Mouse (Mus musculus): ENCODE results near the gene Atxn10.
"Not testable (repeated sequence)": the region's sequence is repeated elsewhere in the genome, so short reads cannot be mapped to it uniquely, and the experiment has no call there.

Atxn10 gene

GRCm38 (mm10) chr15:85335671-85336300, at the start of gene Atxn10:
Gene Atxn10 (plus strand): TSS chr15:85336245.
- no peak for DNase-seq

GRCm38 (mm10) chr15:85294632-85295031, 41.4 kb upstream of the Atxn10 start:
- no peak for DNase-seq

- DNase-seq: no peak
These were observed 40.5 kb upstream of the Atxn10 start for GRCm38 (mm10) chr15:85295544-85295943.

DNA sequence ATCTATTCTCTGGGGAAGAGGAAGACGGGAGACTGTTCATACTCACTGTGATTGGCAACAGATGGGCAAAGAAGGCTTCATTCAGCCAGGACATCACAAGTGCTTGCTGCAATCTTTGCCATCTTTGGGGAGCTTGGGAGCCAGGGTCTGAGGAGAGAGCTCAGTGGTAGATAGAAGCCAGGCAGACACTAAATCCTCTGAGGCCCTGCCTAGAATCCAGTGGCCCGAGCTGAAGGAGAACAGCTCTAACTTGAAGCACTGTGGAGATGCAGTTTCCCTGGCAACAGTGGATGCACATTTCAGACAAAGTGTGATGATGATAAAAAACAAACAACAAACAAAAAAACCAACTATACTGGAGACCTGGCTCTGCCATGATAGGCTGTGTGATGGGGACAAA, 40.1 kb upstream of the Atxn10 start:
- DNase-seq: no peak

GRCm38 (mm10) chr15:85296538-85296937, 39.5 kb upstream of the Atxn10 start:
- DNase-seq: no peak

DNA sequence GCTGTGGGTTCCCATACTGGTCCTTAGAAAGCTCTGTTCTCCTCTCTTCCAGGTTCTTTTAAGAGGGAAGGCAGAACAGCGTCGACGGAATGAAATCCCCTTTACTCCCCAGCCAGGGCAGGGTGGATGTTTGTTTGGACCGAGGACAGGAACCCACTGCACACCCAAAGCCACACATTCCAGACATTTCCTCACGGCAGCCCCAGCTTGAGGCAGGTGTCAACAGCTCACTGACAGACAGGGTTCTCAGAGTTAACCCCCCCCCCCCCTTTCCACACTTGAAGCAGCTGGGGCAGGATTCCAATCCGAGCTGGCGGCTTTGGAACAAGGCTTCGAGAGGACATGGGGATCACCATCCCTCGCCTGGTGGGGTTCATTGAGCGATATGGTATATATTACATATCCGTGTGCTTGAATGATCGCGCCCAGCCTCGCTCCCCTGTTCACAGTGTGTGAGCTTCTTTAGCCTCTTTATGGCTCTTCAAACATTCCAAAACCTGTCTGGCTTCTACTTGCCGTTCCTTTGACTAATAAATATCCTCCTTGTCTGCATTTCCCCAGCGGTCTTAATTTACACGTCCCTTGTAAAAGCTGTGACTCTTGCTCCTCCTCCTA, 37.8 kb upstream of the Atxn10 start:
- DNase-seq: no peak

- DNase-seq: no peak
These were observed 37.1 kb upstream of the Atxn10 start for GRCm38 (mm10) chr15:85298946-85299345.

DNA sequence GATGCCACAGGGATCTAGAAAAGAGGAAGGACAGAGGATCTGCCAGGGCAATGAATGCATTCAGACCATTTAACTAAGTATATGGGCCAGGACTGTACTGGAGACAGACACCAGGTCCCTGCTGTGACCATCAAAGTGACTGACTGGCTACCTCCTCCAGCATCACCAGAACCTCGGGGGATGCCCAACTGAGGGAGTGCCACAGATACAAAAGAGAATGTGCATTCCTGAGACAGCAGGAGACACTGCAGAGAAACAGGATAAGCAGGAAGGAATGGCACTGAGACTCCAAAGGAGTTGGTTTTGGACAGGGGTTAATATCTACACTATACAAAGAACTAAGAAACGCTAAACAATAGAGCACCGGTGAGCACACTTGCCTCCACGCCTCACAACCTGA, 32.8 kb upstream of the Atxn10 start:
- no peak for DNase-seq

DNA sequence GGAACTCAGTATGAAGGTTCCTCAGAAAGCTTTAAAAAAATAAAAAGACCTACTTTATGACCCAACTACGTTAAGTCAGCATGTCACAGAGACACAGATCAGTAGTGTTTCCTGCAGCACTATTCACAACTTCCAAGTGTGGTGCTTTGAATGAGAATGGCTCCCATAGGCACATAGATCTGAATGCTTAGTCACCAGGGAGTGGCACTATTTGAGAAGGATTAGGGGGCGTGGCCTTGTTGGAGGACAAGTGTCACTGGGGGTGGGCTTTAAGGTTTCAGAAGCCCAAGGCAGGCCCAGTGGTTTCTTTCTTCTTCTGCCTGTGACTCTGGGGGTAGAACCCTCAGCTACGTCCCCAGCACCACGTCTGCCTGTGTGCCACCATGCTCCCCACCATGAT, 32.1 kb upstream of the Atxn10 start:
- DNase-seq: no peak

- no peak for DNase-seq
These were observed 28.9 kb upstream of the Atxn10 start for GRCm38 (mm10) chr15:85307061-85307660.

- no peak for DNase-seq
These were observed 24.9 kb upstream of the Atxn10 start for GRCm38 (mm10) chr15:85311058-85311657.

DNA sequence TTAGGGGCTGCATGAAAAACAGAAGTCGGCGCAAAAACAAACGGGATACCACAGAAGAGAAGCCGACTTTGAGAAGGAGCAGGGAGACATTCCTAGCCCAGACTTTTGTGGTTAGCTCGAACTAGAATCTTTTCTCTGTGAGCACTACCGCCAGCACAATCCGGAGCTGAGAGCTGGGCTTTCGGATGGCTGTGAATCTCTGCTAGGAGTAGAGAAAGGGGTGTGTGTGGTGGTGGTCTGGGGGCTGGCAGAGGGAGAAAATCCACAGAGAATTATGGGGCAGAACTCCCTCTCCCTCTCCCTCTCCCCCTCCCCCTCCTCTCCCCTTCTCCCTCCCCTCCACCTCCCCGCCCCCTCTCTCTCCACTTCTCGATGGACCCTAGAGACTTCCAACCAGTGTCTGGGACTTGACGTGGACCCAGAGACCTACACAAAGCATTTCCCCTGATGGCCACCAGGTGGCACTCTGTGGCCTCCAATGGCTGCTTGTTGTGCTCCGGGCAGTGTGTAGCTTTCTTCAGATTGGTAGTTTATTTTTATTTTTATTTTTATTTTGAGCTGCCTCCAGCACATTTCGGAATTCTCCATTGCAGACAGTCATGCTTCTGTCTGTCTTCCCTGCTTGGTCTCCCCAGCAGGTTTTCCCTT, 20.5 kb upstream of the Atxn10 start:
- peak; percentile 78 for DNase-seq

DNA sequence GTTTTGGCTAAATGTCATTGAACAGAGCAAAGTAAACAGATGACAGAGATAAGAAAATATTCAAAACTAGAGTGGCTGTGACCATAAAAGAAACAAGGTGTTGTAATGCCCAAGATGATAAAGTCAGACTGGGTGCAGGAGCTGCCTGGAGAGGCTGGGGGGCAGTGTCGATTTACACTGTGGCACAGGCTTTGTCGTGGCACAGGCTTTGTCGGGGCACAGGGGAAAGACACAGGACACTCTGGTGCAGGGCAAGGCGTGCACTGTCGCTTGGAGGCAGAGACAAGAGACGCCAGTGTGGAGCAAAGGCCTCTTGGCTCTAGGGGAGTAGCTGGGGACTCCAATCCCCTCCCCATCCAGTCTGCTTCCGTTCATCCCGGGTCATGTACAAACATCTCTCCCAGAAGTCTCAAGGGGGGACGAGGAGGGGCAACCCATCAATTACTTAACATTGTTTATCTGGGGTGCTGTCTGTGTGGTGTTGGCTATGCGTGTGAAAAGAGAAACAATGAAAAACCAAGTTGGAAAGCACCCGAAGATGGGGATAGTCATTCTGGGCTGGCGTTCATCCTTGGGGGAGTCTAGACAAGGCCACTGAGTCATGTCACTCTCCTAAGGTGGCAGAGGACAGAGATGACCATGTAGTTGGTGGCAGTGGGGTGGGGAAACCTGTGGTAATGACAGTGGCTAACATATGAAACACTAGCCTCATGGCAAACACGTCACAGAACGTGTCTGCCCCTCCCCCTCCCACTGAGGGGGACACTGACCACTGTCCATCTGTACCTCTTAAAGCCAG, 19.5 kb upstream of the Atxn10 start:
- no peak for DNase-seq

DNA sequence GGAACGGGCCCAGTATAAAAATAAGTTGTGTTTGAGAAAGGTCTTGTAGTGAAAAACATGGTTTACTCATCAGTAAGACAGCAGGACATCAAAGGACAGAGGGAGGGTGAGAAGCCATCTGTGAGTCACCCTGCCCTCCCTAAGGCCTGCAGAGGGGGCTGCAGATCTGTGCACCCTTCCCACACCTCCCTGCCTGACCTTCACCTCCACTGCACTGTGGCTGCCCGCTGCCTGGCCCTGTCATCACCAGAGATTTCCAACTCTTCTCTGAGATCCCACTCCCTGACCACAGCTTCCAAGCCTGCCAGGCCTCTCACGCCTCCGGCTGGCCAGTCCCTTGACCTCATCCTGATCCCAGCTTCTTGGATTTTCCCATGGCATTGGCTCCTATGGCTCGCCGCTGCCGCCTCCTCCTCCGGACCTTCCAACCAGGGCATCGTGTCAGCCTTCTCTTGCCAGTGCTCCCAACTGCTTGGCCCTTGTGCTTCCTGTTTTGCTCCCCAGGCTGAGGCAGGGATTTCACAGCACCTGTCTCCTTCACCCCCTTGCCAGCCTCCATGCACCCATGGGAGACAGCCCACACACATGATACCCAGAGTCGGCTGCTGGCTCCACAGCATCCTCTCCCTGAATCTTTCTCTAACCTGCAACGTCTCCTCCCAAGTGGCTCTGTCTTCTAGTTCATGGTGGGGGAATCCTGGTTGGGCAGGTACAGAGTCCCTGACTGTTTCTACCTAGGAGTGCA, 15.9 kb upstream of the Atxn10 start:
- no peak for DNase-seq

- DNase-seq: no peak
These were observed 12.8 kb upstream of the Atxn10 start for GRCm38 (mm10) chr15:85323214-85323613.

DNA sequence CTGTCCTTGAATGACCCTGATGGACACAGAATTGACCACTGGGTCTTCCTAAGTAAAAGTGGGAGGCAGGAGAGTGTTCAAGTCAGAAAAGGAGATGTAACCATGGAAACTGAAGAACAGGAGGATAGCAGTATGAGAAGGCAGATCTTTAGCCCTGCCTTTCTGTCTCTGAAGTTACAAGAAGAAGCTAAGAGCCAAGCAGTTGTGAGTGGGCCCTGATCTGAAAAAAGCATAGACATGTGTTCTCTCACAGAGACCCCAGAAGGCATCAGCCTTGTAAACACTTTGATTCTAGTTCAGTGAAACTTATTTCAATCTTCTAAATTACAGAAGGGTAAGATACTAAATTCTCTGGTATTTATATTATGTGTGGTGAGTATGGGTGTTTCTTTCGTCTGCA, 11.6 kb upstream of the Atxn10 start:
- DNase-seq: no peak

GRCm38 (mm10) chr15:85327808-85328207, 8.2 kb upstream of the Atxn10 start:
- no peak for DNase-seq

DNA sequence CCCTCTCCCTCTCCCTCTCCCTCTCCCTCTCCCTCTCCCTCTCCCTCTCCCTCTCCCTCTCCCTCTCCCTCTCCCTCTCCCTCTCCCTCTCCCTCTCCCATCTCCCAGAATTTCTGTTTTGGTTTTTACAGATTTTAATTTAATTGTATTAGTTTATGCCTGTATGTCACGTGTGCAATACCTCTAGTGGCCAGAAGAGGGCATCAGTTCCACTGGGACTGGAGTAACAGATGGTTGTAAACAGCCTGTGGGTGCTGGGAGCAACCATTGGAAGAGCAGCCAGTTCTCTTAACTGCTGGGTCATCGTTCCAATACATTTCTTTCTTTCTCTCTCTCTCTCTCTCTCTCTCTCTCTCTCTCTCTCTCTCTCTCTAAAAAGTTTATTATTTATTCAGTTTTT, 7.6 kb upstream of the Atxn10 start:
- not testable (repeated sequence) for DNase-seq

- no peak for DNase-seq
These were observed 6.9 kb upstream of the Atxn10 start for GRCm38 (mm10) chr15:85329096-85329495.

DNA sequence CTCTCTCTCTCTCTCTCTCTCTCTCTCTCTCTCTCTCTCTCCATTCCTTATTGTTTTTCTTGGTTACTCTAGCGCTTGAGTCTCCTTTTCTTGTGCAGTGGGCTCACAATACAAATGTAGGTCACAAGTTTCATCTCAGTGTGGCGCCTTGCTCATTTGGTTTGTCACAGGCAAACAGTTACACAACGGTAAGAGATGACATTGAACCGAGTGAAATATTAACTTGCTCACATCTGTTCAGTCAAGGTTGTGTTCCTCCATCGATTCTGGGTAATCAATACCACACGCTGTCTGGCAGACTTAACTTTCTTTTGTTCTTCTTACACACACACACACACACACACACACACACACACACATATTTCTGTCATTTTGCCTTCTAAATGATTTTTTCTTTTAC, 6.0 kb upstream of the Atxn10 start:
- no peak for DNase-seq

DNA sequence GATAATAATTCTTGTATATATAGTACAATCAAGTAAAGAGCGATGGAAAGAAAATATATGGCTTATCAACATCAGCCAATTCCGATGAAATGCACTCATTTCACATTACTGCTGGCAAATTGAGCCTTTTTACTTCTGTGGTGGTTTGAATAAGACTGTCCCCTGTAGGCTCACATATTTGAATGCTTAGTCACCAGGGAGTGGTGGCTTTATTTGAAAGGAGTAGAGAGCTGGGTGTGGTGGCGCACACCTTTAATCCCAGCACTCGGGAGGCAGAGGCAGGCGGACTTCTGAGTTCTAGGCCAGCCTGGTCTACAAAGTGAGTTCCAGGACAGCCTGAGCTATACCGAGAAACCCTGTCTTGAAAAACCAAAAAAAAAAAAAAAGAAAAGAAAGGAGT, 2.5 kb upstream of the Atxn10 start:
- DNase-seq: not testable (repeated sequence)

DNA sequence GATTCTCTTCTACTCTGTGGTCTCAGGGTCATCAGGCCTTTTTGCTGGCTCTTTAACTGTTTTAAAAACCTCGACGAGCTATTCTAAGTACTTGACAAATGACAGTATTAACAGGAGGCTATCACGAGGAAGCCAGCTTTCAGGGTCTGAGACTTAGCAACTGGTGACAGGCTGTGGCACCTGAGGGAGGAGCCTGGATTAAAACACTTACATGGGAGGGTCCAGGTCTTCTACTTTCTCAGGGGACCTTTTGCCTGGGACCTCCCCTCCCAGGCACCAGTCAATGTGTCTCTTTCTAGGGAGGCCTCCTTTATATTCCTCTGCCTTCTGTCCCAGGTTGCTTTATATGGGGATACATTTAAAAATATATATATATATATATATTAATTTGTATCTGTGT, 1.8 kb upstream of the Atxn10 start:
- DNase-seq: no peak

Measured in right cerebral cortex, postnatal 4 days (tissue).